In the genomic region with DNA sequence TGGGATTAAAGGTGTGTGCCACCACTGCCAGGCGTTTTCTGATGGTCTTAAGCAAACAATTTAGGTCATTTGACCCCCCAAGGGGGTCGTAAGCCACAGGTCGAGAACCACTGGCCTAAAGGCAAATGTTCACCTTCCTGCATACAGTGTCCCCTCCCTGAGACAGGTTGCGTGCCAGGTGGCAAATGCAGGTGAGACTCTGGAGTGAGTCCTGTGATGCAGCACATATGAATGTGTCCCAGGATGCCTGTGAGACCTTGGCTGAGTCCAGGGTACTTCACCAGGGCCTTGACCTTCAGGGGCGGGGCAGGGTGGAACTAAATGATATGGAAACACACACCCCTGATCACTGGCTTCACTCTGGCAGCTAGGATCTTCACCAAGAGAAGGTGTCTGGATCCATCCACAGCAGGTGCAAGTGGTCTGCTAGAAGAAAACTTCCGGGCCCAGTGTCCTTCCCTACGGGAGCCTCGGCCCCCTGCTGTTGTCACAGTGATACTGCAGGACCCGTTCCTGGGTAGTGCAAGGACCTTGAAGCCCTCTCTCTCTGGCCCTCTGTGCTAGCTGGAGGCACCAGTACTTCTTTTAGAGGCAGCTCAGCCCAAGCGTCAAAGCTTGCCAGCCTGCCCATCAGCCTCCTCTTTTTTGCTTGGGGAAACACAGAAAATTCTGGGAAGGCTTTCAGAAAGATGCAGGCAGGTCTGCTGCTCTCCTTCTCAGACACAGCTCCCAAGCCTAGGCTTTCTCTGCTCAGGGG, we compare ENCODE assay signal across 8 mouse cellular contexts. TPM values are rescaled to one million over a fixed set of nuclear protein-coding genes. Genes with fewer than 3 reads are reported as not detected.
A peak's percentile ranks its signal among the peaks of the same experiment; 100 is the strongest.
DNase-seq lines count a peak whose midpoint lies in the region; ATAC-seq and TF ChIP-seq lines count a peak whose summit lies in the region.

No protein-coding gene starts in this region.

- 52% methylated on average over 10 of the region's 10 CpGs for WGBS in hindbrain, postnatal 0 days
- 53% methylated on average over 10 of the region's 10 CpGs for WGBS in thymus, adult 2 months

- no peak overlapping the region for H3K4me2 ChIP-seq in hindbrain, postnatal 0 days (ENCODE audit: low read depth, low read length)

- H3K9ac ChIP-seq in hindbrain, postnatal 0 days (replicated peaks; ENCODE audit: low read length): no peak overlapping the region; the same call in 1 of the 2 replicates

- H3K27ac ChIP-seq in hindbrain, postnatal 0 days: peak overlapping the region; percentile 51; the same call in 1 of the 2 replicates
- H3K27ac ChIP-seq in thymus, adult 2 months (ENCODE audit: control insufficient read depth, insufficient read depth, low read length): no peak overlapping the region

- no peaks in the 10 kb centered on the region for H3K36me3 ChIP-seq in hindbrain, postnatal 0 days (ENCODE audit: insufficient read depth, low read length)
- no peaks in the 10 kb centered on the region for H3K36me3 ChIP-seq in thymus, adult 2 months (ENCODE audit: control insufficient read depth, insufficient read depth, low read length)

- no peaks in the 10 kb centered on the region for H3K27me3 ChIP-seq in hindbrain, postnatal 0 days (ENCODE audit: insufficient read depth, low read length)
- no peaks in the 10 kb centered on the region for H3K27me3 ChIP-seq in thymus, adult 2 months (ENCODE audit: control insufficient read depth, insufficient read depth, low read length)

- H3K4me3 ChIP-seq in hindbrain, postnatal 0 days (ENCODE audit: low read length): no peak overlapping the region
- H3K4me3 ChIP-seq in thymus, adult 2 months (ENCODE audit: control insufficient read depth, insufficient read depth, low read length): no peak overlapping the region

- peaks cover 35% of the 10 kb centered on the region for H3K4me1 ChIP-seq in hindbrain, postnatal 0 days (ENCODE audit: insufficient read depth, low read length)
- H3K4me1 ChIP-seq in thymus, adult 2 months (replicated peaks; ENCODE audit: control insufficient read depth, insufficient read depth, low read length): peaks cover 70% of the 10 kb centered on the region

- DNase-seq in cerebellum, adult 11-12 months: peak; percentile 72
- peak; percentile 56 to 62 for DNase-seq in right cerebral cortex, adult 2 months (ENCODE audit: low spot score in 2 of 2)
- no peak for DNase-seq in right cerebral cortex, adult 18-20 months
- peak; percentile 77 for DNase-seq in embryo, embryonic 11 days
- peak; percentile 69 for DNase-seq in hindbrain, postnatal 0 days (ENCODE audit: low spot score)
- peak; percentile 80 for DNase-seq in lung, postnatal 10 days
- peak; percentile 69 for DNase-seq in thymus, adult 2 months

- TF ChIP-seq POLR2A in thymus, adult 2 months (IDR thresholded peaks at IDR 0.05; ENCODE audit: control insufficient read depth, extremely low read depth, insufficient read depth, low read length, poor library complexity): no peak

- ATAC-seq in cerebellum, adult (ENCODE audit: insufficient number of reproducible peaks, low FRiP score, low TSS enrichment): no peak
- ATAC-seq in hindbrain, postnatal 0 days: no peak

- TF ChIP-seq CTCF in hindbrain, postnatal 0 days (IDR thresholded peaks at IDR 0.05; ENCODE audit: low read depth): peak; percentile 67
- TF ChIP-seq CTCF in thymus, adult 2 months (IDR thresholded peaks at IDR 0.05; ENCODE audit: borderline replicate concordance, control insufficient read depth, extremely low read depth, insufficient read depth, low read length, poor library complexity): peak; percentile 79; the same call in 1 of the 2 replicates

- no peaks in the 10 kb centered on the region for H3K9me3 ChIP-seq in hindbrain, postnatal 0 days (ENCODE audit: low read length)

RNA-seq across cellular contexts. Expression of a gene that starts 13.4 kb away (rescaled TPM):
- not detected in 2 replicates for total RNA-seq in hindbrain, postnatal 0 days (2014; rRNA removed)
- 0.08 TPM in 1 of 2 replicates, not detected in the other for polyA plus RNA-seq in hindbrain, postnatal 0 days (2015; fragmentation: Nextera tagmentation; extraction: Ambion mirVana)
- polyA plus RNA-seq in thymus, adult 2 months (2012; rRNA removed): 0.08 TPM in 1 of 2 replicates, not detected in the other

RNA-seq across cellular contexts. Expression of a gene that starts 16.8 kb away (rescaled TPM):
- total RNA-seq in hindbrain, postnatal 0 days (2014; rRNA removed): 150 and 163 TPM in 2 replicates
- 40.7 and 41.2 TPM in 2 replicates for polyA plus RNA-seq in hindbrain, postnatal 0 days (2015; fragmentation: Nextera tagmentation; extraction: Ambion mirVana)
- polyA plus RNA-seq in thymus, adult 2 months (2012; rRNA removed): 1,103 and 1,229 TPM in 2 replicates

RNA-seq across cellular contexts. Expression of a gene that starts 26.8 kb away (rescaled TPM):
- 54.9 and 78.4 TPM in 2 replicates for total RNA-seq in hindbrain, postnatal 0 days (2014; rRNA removed)
- polyA plus RNA-seq in hindbrain, postnatal 0 days (2015; fragmentation: Nextera tagmentation; extraction: Ambion mirVana): 167 and 171 TPM in 2 replicates
- 12.0 and 17.7 TPM in 2 replicates for polyA plus RNA-seq in thymus, adult 2 months (2012; rRNA removed)

RNA-seq across cellular contexts. Expression of a gene that starts 31.8 kb away (rescaled TPM):
- 3.3 and 4.4 TPM in 2 replicates for total RNA-seq in hindbrain, postnatal 0 days (2014; rRNA removed)
- polyA plus RNA-seq in hindbrain, postnatal 0 days (2015; fragmentation: Nextera tagmentation; extraction: Ambion mirVana): 0.75 and 0.93 TPM in 2 replicates
- 0.80 and 0.87 TPM in 2 replicates for polyA plus RNA-seq in thymus, adult 2 months (2012; rRNA removed)

Comparison
In these comparisons a context has a peak if more than half of its experiments do, and no peak if none do; other contexts are left out.
1. RNA of a gene that starts 16.8 kb away (polyA plus RNA-seq): 1,103 to 1,229 TPM in thymus, adult 2 months; 40.7 to 41.2 TPM in hindbrain, postnatal 0 days; every median in the first group is over 10 times any median in the second.